Mouse (Mus musculus): ENCODE results near the gene Tmem245. TPM values are rescaled to one million over a fixed set of nuclear protein-coding genes. Genes with fewer than 3 reads are reported as not detected.
"Not testable (repeated sequence)": the region's sequence is repeated elsewhere in the genome, so short reads cannot be mapped to it uniquely, and the experiment has no call there.

The Tmem245 gene
- total and polyA plus RNA-seq, 2 experiments from 2014 or later, result 9.8 to 24.7 TPM

GRCm38 (mm10) chr4:56892501-56893115 lies 54.6 kb downstream of the Tmem245 start:
- Histone ChIP-seq H3K4me1 (ENCODE audit: insufficient read depth) (no peaks in the 10 kb centered on the region), H3K4me2 (ENCODE audit: low read depth) (no peak overlapping the region), H3K27ac (ENCODE audit: low read depth, low read length) (no peak overlapping the region), H3K27me3 (ENCODE audit: insufficient read depth, low read length) (no peaks in the 10 kb centered on the region), H3K4me3 (ENCODE audit: low read depth, low read length) (no peak overlapping the region), H3K9ac (no peak overlapping the region), H3K9me3 (ENCODE audit: low read length) (no peaks in the 10 kb centered on the region), H3K36me3 (ENCODE audit: insufficient read depth) (peaks cover 26% of the 10 kb centered on the region)
- TF ChIP-seq CTCF (IDR thresholded peaks at IDR 0.05; ENCODE audit: low read depth), result no peak
- DNase-seq (no peak), ATAC-seq (no peak)
- WGBS, result 94% methylated on average over 6 of the region's 6 CpGs

GRCm38 (mm10) chr4:56888483-56888882 lies 58.8 kb downstream of the Tmem245 start:
- Histone ChIP-seq H3K4me2 (ENCODE audit: low read depth) (no peak overlapping the region), H3K4me1 (ENCODE audit: insufficient read depth) (no peaks in the 10 kb centered on the region), H3K27ac (ENCODE audit: low read depth, low read length) (no peak overlapping the region), H3K27me3 (ENCODE audit: insufficient read depth, low read length) (no peaks in the 10 kb centered on the region), H3K4me3 (ENCODE audit: low read depth, low read length) (no peak overlapping the region), H3K9me3 (ENCODE audit: low read length) (no peaks in the 10 kb centered on the region), H3K36me3 (ENCODE audit: insufficient read depth) (peaks cover 22% of the 10 kb centered on the region), H3K9ac (no peak overlapping the region)
- DNase-seq (no peak), ATAC-seq (no peak)
- no peak for TF ChIP-seq CTCF (IDR thresholded peaks at IDR 0.05; ENCODE audit: low read depth)
- WGBS, result 44% methylated on average over 5 of the region's 5 CpGs

- Histone ChIP-seq H3K27ac (ENCODE audit: low read depth, low read length) (no peak overlapping the region), H3K27me3 (ENCODE audit: insufficient read depth, low read length) (no peaks in the 10 kb centered on the region), H3K9me3 (ENCODE audit: low read length) (no peaks in the 10 kb centered on the region), H3K4me3 (ENCODE audit: low read depth, low read length) (no peak overlapping the region), H3K36me3 (ENCODE audit: insufficient read depth) (peaks cover 22% of the 10 kb centered on the region), H3K9ac (no peak overlapping the region), H3K4me1 (ENCODE audit: insufficient read depth) (no peaks in the 10 kb centered on the region), H3K4me2 (ENCODE audit: low read depth) (no peak overlapping the region)
- WGBS, result 91% methylated on average over 6 of the region's 6 CpGs
- ATAC-seq (no peak), DNase-seq (no peak)
- no peak for TF ChIP-seq CTCF (IDR thresholded peaks at IDR 0.05; ENCODE audit: low read depth)
Measured at GRCm38 (mm10) chr4:56886286-56886979, 60.8 kb downstream of the Tmem245 start.

GRCm38 (mm10) chr4:56880036-56880703 lies 67.1 kb downstream of the Tmem245 start:
- H3K9ac ChIP-seq, result no peak overlapping the region
- H3K36me3 ChIP-seq (ENCODE audit: insufficient read depth), result peaks cover 12% of the 10 kb centered on the region
- no peak overlapping the region for H3K4me2 ChIP-seq (ENCODE audit: low read depth)
- H3K4me1 ChIP-seq (ENCODE audit: insufficient read depth), result no peaks in the 10 kb centered on the region
- no peak overlapping the region for H3K4me3 ChIP-seq (ENCODE audit: low read depth, low read length)
- ATAC-seq, result no peak
- H3K9me3 ChIP-seq (ENCODE audit: low read length), result no peaks in the 10 kb centered on the region
- no peak for TF ChIP-seq CTCF (IDR thresholded peaks at IDR 0.05; ENCODE audit: low read depth)
- no peaks in the 10 kb centered on the region for H3K27me3 ChIP-seq (ENCODE audit: insufficient read depth, low read length)
- DNase-seq, result no peak
- H3K27ac ChIP-seq (ENCODE audit: low read depth, low read length), result no peak overlapping the region
- WGBS, result 76% methylated on average over 11 of the region's 11 CpGs

GRCm38 (mm10) chr4:56878971-56879370 lies 68.3 kb downstream of the Tmem245 start:
- TF ChIP-seq CTCF (IDR thresholded peaks at IDR 0.05; ENCODE audit: low read depth), result no peak
- Histone ChIP-seq H3K4me2 (ENCODE audit: low read depth) (no peak overlapping the region), H3K36me3 (ENCODE audit: insufficient read depth) (peaks cover 14% of the 10 kb centered on the region), H3K4me1 (ENCODE audit: insufficient read depth) (no peaks in the 10 kb centered on the region), H3K27ac (ENCODE audit: low read depth, low read length) (no peak overlapping the region), H3K27me3 (ENCODE audit: insufficient read depth, low read length) (no peaks in the 10 kb centered on the region), H3K9ac (no peak overlapping the region), H3K4me3 (ENCODE audit: low read depth, low read length) (no peak overlapping the region), H3K9me3 (ENCODE audit: low read length) (no peaks in the 10 kb centered on the region)
- ATAC-seq (no peak), DNase-seq (no peak)
- WGBS, result 93% methylated on average over 7 of the region's 7 CpGs

- not testable (repeated sequence) for H3K4me1 ChIP-seq (ENCODE audit: insufficient read depth); H3K9ac ChIP-seq; H3K4me2 ChIP-seq (ENCODE audit: low read depth); H3K36me3 ChIP-seq (ENCODE audit: insufficient read depth); H3K27ac ChIP-seq (ENCODE audit: low read depth, low read length); H3K27me3 ChIP-seq (ENCODE audit: insufficient read depth, low read length); ATAC-seq; H3K9me3 ChIP-seq (ENCODE audit: low read length); DNase-seq; H3K4me3 ChIP-seq (ENCODE audit: low read depth, low read length)
- 96% methylated on average over 11 of the region's 11 CpGs for WGBS
Measured at GRCm38 (mm10) chr4:56870541-56870940, 76.7 kb downstream of the Tmem245 start.

- H3K36me3 ChIP-seq (ENCODE audit: insufficient read depth), result no peaks in the 10 kb centered on the region
- H3K27ac ChIP-seq (ENCODE audit: low read depth, low read length), result no peak overlapping the region
- H3K9ac ChIP-seq, result no peak overlapping the region
- no peaks in the 10 kb centered on the region for H3K27me3 ChIP-seq (ENCODE audit: insufficient read depth, low read length)
- H3K4me3 ChIP-seq (ENCODE audit: low read depth, low read length), result no peak overlapping the region
- H3K9me3 ChIP-seq (ENCODE audit: low read length), result no peaks in the 10 kb centered on the region
- H3K4me2 ChIP-seq (ENCODE audit: low read depth), result no peak overlapping the region
- 75% methylated on average over 5 of the region's 5 CpGs for WGBS
- H3K4me1 ChIP-seq (ENCODE audit: insufficient read depth), result peaks cover 10% of the 10 kb centered on the region
- no peak for TF ChIP-seq CTCF (IDR thresholded peaks at IDR 0.05; ENCODE audit: low read depth)
- DNase-seq (no peak), ATAC-seq (no peak)
Measured at GRCm38 (mm10) chr4:56867761-56868160, 79.5 kb downstream of the Tmem245 start.

Data from forebrain, postnatal 0 days (tissue).